Mouse (Mus musculus) kidney, adult 2 months (tissue): ENCODE results near the gene Mtcl1.

Source experiments
- CTCF ChIP-seq: fragments of 200-500 bp; conservative IDR thresholded peaks from 2 replicates; pipeline ENCODE4 v1.5.1; 2011; ENCODE audit warnings: low read depth, mild to moderate bottlenecking, control low read depth, low read length, moderate library complexity, mixed read lengths; ENCODE audit not compliant: insufficient read depth, insufficient read length
- POLR2A ChIP-seq: fragments of 200-500 bp; IDR thresholded peaks from one replicate; pipeline ENCODE4 v1.6.1; 2011; ENCODE audit warnings: low read depth, low read length, control low read depth

GRCm38 (mm10) chr17:66471775-66472174 is 22.2 kb upstream of the Mtcl1 start:
- TF ChIP-seq CTCF (no peak), POLR2A (no peak)
